25 mouse cellular contexts compared by ENCODE assay signal in genomic region chr10:104915521-104915920, GRCm38 (mm10).
"Had no signal": no experiment of that assay in that cellular context is flagged by ENCODE, and none has a peak within 500 bp of the region (broad histone marks: within the 10 kb centered on the region; RNA-seq: fewer than 3 reads in every experiment).

No protein-coding gene starts in this region.

- H3K27ac ChIP-seq: gastrocnemius, adult 2 months; heart, embryonic 10.5 days; hindbrain, embryonic 10.5 days; hindbrain, embryonic 12.5 days; hindbrain, embryonic 14.5 days; intestine, embryonic 15.5 days; layer of hippocampus, adult 2 months; left cerebral cortex, adult 2 months; limb, embryonic 10.5 days; limb, embryonic 12.5 days; liver, embryonic 13.5 days; liver, embryonic 15.5 days had no signal

- H3K4me3 ChIP-seq: gastrocnemius, adult 2 months; heart, embryonic 10.5 days; heart, embryonic 12.5 days; hindbrain, embryonic 10.5 days; hindbrain, embryonic 12.5 days; intestine, embryonic 15.5 days; layer of hippocampus, adult 2 months; left cerebral cortex, adult 2 months; limb, embryonic 10.5 days; limb, embryonic 12.5 days; liver, embryonic 13.5 days; liver, embryonic 15.5 days had no signal

- ATAC-seq: forebrain, embryonic 16.5 days; hindbrain, embryonic 16.5 days; inflammation-experienced regulatory T-cells, adult 6 months; intestine, embryonic 15.5 days; intestine, postnatal 0 days; liver, postnatal 0 days had no signal

- DNase-seq: gastrocnemius, adult 2 months; gastrocnemius, postnatal 10 days; gastrocnemius, postnatal 25 days; heart, adult 18-20 months; heart, postnatal 10 days; heart, postnatal 4 days; liver; liver, embryonic 13.5 days; liver, postnatal 0 days had no signal

- H3K27me3 ChIP-seq: heart, embryonic 12.5 days; hindbrain, embryonic 12.5 days; intestine, embryonic 15.5 days; limb, embryonic 12.5 days; liver, embryonic 13.5 days; liver, embryonic 15.5 days had no signal

- H3K9me3 ChIP-seq: heart, embryonic 10.5 days; heart, embryonic 12.5 days; hindbrain, embryonic 10.5 days; hindbrain, embryonic 12.5 days; intestine, embryonic 15.5 days; limb, embryonic 10.5 days; limb, embryonic 12.5 days; liver, embryonic 13.5 days; liver, embryonic 15.5 days had no signal

- H3K9ac ChIP-seq: heart, embryonic 12.5 days; hindbrain, embryonic 12.5 days; hindbrain, embryonic 14.5 days; intestine, embryonic 15.5 days; limb, embryonic 12.5 days; liver, embryonic 13.5 days; liver, embryonic 15.5 days; liver, postnatal 0 days had no signal

- H3K4me1 ChIP-seq: heart, embryonic 10.5 days; heart, embryonic 12.5 days; hindbrain, embryonic 10.5 days; hindbrain, embryonic 12.5 days; intestine, embryonic 15.5 days; limb, embryonic 10.5 days; limb, embryonic 12.5 days; liver, embryonic 13.5 days; liver, embryonic 15.5 days had no signal

- H3K36me3 ChIP-seq: heart, embryonic 10.5 days; heart, embryonic 12.5 days; hindbrain, embryonic 10.5 days; hindbrain, embryonic 12.5 days; intestine, embryonic 15.5 days; limb, embryonic 10.5 days; limb, embryonic 12.5 days; liver, embryonic 13.5 days; liver, embryonic 15.5 days had no signal

- H3K4me2 ChIP-seq: heart, embryonic 12.5 days; hindbrain, embryonic 12.5 days; hindbrain, embryonic 14.5 days; intestine, embryonic 15.5 days; limb, embryonic 12.5 days; liver, embryonic 11.5 days; liver, embryonic 13.5 days; liver, embryonic 15.5 days had no signal
